Mouse (Mus musculus): ENCODE results near the gene Acvr2a. TPM values are rescaled to one million over a fixed set of nuclear protein-coding genes. Genes with fewer than 3 reads are reported as not detected.

The Acvr2a gene
- polyA plus RNA-seq, 1 experiment, result 4.3 TPM

DNA sequence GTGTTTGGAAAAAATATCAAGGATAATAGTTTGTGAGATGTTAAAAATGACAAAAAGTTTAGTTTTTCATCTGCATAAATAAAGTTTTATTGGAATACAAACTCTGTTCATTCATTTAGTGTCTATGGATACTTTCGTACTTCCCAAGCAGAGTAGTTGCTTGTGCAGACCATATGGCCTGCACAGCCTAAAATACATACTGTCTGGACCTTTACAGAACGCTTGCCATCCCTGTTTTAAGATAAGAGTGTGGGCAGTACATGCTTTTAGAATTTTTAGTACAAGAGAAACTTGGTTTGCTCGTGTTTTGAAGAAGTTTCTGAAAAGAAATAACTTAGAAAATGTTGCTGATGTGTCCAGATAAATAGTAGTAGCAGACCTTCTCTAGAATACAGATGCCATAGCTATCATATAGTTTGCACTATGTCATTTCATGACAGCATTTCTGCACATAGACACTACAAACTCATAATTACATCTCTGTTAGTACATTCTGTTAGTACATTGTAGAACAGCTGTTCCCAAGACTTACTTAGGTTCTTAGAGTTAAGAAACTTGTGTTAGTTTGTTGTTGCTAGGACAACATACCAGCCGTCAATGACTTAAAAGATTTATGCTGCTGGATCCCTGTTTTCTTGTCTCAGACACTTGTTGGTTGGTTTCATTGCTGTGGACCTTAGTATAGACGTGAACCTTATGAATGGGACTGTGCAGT is 54.4 kb downstream of the Acvr2a start:
- TF ChIP-seq CTCF (conservative IDR thresholded peaks at IDR 0.05; ENCODE audit: insufficient read depth, insufficient read length, low read depth, low read length), result no peak
- TF ChIP-seq POLR2A (IDR thresholded peaks at IDR 0.05; ENCODE audit: low read depth, low read length), result no peak
- Histone ChIP-seq H3K4me1 (ENCODE audit: control insufficient read depth, insufficient read depth, low read length) (no peaks in the 10 kb centered on the region), H3K27ac (ENCODE audit: insufficient read depth, low read depth, low read length) (no peak overlapping the region), H3K36me3 (ENCODE audit: control insufficient read depth, insufficient read depth, low read length) (peaks cover 2% of the 10 kb centered on the region; the same call in 1 of the 2 replicates), H3K4me3 (ENCODE audit: insufficient read depth, low read depth, low read length) (no peak overlapping the region), H3K27me3 (replicated peaks; ENCODE audit: control insufficient read depth, insufficient read depth, low read length) (no peaks in the 10 kb centered on the region)
- DNase-seq, result no peak
- WGBS, result 83% methylated on average over 5 of the region's 5 CpGs

DNA sequence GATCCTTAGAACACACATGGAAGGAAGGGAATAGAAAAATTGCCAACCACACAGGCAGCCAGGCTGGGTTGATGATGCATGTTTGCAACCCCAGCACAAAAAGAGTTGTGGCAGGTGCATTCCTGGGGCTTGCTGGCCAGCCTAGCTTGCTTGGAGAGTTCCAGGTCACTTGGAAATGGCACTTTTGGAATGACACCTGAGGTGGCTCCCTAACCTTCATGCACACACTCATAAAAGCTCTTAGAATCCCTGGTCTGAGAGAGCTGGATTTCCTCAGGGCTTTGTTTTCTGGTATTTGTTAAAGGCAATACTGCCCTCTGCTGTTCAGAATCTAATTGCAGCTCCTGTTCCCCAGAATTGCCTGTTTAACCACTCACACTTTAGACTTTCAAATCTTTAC is 72.0 kb downstream of the Acvr2a start:
- DNase-seq, result peak; percentile 82
- Histone ChIP-seq H3K4me1 (ENCODE audit: control insufficient read depth, insufficient read depth, low read length) (peaks cover 3% of the 10 kb centered on the region; the same call in 1 of the 2 replicates), H3K4me3 (ENCODE audit: insufficient read depth, low read depth, low read length) (no peak overlapping the region), H3K36me3 (ENCODE audit: control insufficient read depth, insufficient read depth, low read length) (no peaks in the 10 kb centered on the region), H3K27ac (ENCODE audit: insufficient read depth, low read depth, low read length) (0 out of 2 replicates have a peak overlapping the region, but pooled peaks have one; percentile 28), H3K27me3 (replicated peaks; ENCODE audit: control insufficient read depth, insufficient read depth, low read length) (no peaks in the 10 kb centered on the region)
- TF ChIP-seq POLR2A (IDR thresholded peaks at IDR 0.05; ENCODE audit: low read depth, low read length), result no peak
- TF ChIP-seq CTCF (conservative IDR thresholded peaks at IDR 0.05; ENCODE audit: insufficient read depth, insufficient read length, low read depth, low read length), result no peak; the same call in 1 of the 2 replicates

- Histone ChIP-seq H3K27ac (ENCODE audit: insufficient read depth, low read depth, low read length) (no peak overlapping the region), H3K4me3 (ENCODE audit: insufficient read depth, low read depth, low read length) (no peak overlapping the region), H3K27me3 (replicated peaks; ENCODE audit: control insufficient read depth, insufficient read depth, low read length) (no peaks in the 10 kb centered on the region), H3K4me1 (ENCODE audit: control insufficient read depth, insufficient read depth, low read length) (peaks cover 4% of the 10 kb centered on the region; the same call in 1 of the 2 replicates), H3K36me3 (ENCODE audit: control insufficient read depth, insufficient read depth, low read length) (peaks cover 6% of the 10 kb centered on the region)
- 90% methylated on average over 3 of the region's 3 CpGs for WGBS
- no peak for DNase-seq
- TF ChIP-seq CTCF (conservative IDR thresholded peaks at IDR 0.05; ENCODE audit: insufficient read depth, insufficient read length, low read depth, low read length) (no peak), POLR2A (IDR thresholded peaks at IDR 0.05; ENCODE audit: low read depth, low read length) (no peak)
These were observed 81.3 kb downstream of the Acvr2a start for GRCm38 (mm10) chr2:48895186-48895585.

GRCm38 (mm10) chr2:48908866-48909265 is 95.0 kb downstream of the Acvr2a start:
- H3K36me3 ChIP-seq (ENCODE audit: control insufficient read depth, insufficient read depth, low read length), result peaks cover 2% of the 10 kb centered on the region; the same call in 1 of the 2 replicates
- WGBS, result 31% methylated on average over 2 of the region's 2 CpGs
- H3K4me3 ChIP-seq (ENCODE audit: insufficient read depth, low read depth, low read length), result no peak overlapping the region
- H3K27ac ChIP-seq (ENCODE audit: insufficient read depth, low read depth, low read length), result no peak overlapping the region
- TF ChIP-seq POLR2A (IDR thresholded peaks at IDR 0.05; ENCODE audit: low read depth, low read length), result no peak
- 0 out of 2 replicates have a peak, but pooled peaks have one; percentile 7 for TF ChIP-seq CTCF (conservative IDR thresholded peaks at IDR 0.05; ENCODE audit: insufficient read depth, insufficient read length, low read depth, low read length)
- H3K4me1 ChIP-seq (ENCODE audit: control insufficient read depth, insufficient read depth, low read length), result no peaks in the 10 kb centered on the region
- no peaks in the 10 kb centered on the region for H3K27me3 ChIP-seq (replicated peaks; ENCODE audit: control insufficient read depth, insufficient read depth, low read length)
- DNase-seq, result peak; percentile 11

GRCm38 (mm10) chr2:48914185-48914584 is 100.3 kb downstream of the Acvr2a start:
- peaks cover 3% of the 10 kb centered on the region; the same call in 1 of the 2 replicates for H3K36me3 ChIP-seq (ENCODE audit: control insufficient read depth, insufficient read depth, low read length)
- H3K27ac ChIP-seq (ENCODE audit: insufficient read depth, low read depth, low read length), result no peak overlapping the region
- no peaks in the 10 kb centered on the region for H3K27me3 ChIP-seq (replicated peaks; ENCODE audit: control insufficient read depth, insufficient read depth, low read length)
- no peak for DNase-seq
- H3K4me1 ChIP-seq (ENCODE audit: control insufficient read depth, insufficient read depth, low read length), result no peaks in the 10 kb centered on the region
- no peak for TF ChIP-seq POLR2A (IDR thresholded peaks at IDR 0.05; ENCODE audit: low read depth, low read length)
- TF ChIP-seq CTCF (conservative IDR thresholded peaks at IDR 0.05; ENCODE audit: insufficient read depth, insufficient read length, low read depth, low read length), result peak; percentile 35; the same call in 1 of the 2 replicates
- WGBS, result 51% methylated on average over 1 of the region's 1 CpGs
- H3K4me3 ChIP-seq (ENCODE audit: insufficient read depth, low read depth, low read length), result no peak overlapping the region

DNA sequence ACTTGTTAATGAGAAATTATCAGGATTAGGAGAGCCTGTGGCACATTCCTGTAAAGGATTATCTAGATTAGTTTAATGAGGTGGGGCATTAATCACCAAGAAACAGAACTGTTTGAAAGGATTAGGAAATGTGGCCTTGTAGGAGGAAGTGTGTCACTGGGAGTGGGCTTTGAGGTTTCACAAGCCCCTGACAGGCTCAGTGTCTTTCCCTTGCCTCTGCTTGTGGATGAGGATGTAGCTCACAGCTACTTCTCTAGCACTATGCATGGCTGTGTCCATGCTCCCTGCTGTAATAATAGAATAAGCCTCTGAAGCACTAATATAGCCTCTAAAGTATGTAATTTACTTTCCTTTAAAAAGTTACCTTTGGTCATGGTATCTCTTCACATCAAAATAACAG is 101.9 kb downstream of the Acvr2a start:
- peaks cover 3% of the 10 kb centered on the region; the same call in 1 of the 2 replicates for H3K36me3 ChIP-seq (ENCODE audit: control insufficient read depth, insufficient read depth, low read length)
- DNase-seq, result no peak
- no peaks in the 10 kb centered on the region for H3K27me3 ChIP-seq (replicated peaks; ENCODE audit: control insufficient read depth, insufficient read depth, low read length)
- no peak overlapping the region for H3K27ac ChIP-seq (ENCODE audit: insufficient read depth, low read depth, low read length)
- H3K4me3 ChIP-seq (ENCODE audit: insufficient read depth, low read depth, low read length), result no peak overlapping the region
- TF ChIP-seq CTCF (conservative IDR thresholded peaks at IDR 0.05; ENCODE audit: insufficient read depth, insufficient read length, low read depth, low read length) (no peak), POLR2A (IDR thresholded peaks at IDR 0.05; ENCODE audit: low read depth, low read length) (no peak)
- no peaks in the 10 kb centered on the region for H3K4me1 ChIP-seq (ENCODE audit: control insufficient read depth, insufficient read depth, low read length)

GRCm38 (mm10) chr2:48935058-48935457 is 121.1 kb downstream of the Acvr2a start:
- no peak for TF ChIP-seq CTCF (conservative IDR thresholded peaks at IDR 0.05; ENCODE audit: insufficient read depth, insufficient read length, low read depth, low read length)
- TF ChIP-seq POLR2A (IDR thresholded peaks at IDR 0.05; ENCODE audit: low read depth, low read length), result no peak
- Histone ChIP-seq H3K4me3 (ENCODE audit: insufficient read depth, low read depth, low read length) (no peak overlapping the region), H3K27me3 (replicated peaks; ENCODE audit: control insufficient read depth, insufficient read depth, low read length) (no peaks in the 10 kb centered on the region), H3K27ac (ENCODE audit: insufficient read depth, low read depth, low read length) (no peak overlapping the region), H3K4me1 (ENCODE audit: control insufficient read depth, insufficient read depth, low read length) (no peaks in the 10 kb centered on the region), H3K36me3 (ENCODE audit: control insufficient read depth, insufficient read depth, low read length) (peaks cover 5% of the 10 kb centered on the region)
- no peak for DNase-seq
- WGBS, result 83% methylated on average over 2 of the region's 2 CpGs

All from kidney, adult 2 months (tissue).